Mouse (Mus musculus) forebrain, embryonic 12.5 days (tissue): Measurements from ENCODE around the gene Tmem178b. TPM values are rescaled to one million over a fixed set of nuclear protein-coding genes. Genes with fewer than 3 reads are reported as not detected.

Experiments used
- ATAC-seq: fragments of 200-750 bp; cut with Nextera tagmentation; 2 replicates; pipeline ENCODE4 v1.8.0; 2017; ENCODE audit warnings: moderate TSS enrichment; ENCODE audit not compliant: low FRiP score
- H3K27ac ChIP-seq: fragments of 300-500 bp; sonication (generic); 2 replicates; pipeline ENCODE4 v1.5.1; 2016; ENCODE audit warnings: mild to moderate bottlenecking
- H3K27me3 ChIP-seq: fragments of 300-500 bp; sonication (generic); 2 replicates; pipeline ENCODE4 v1.6.1; 2016; ENCODE audit warnings: mild to moderate bottlenecking
- H3K36me3 ChIP-seq: fragments of 300-500 bp; sonication (generic); replicated peaks from 2 replicates; pipeline ENCODE4 v1.6.1; 2016; ENCODE audit warnings: mild to moderate bottlenecking
- H3K4me1 ChIP-seq: fragments of 300-500 bp; sonication (generic); 2 replicates; pipeline ENCODE4 v1.6.1; 2016
- H3K4me2 ChIP-seq: fragments of 300-500 bp; sonication (generic); 2 replicates; pipeline ENCODE4 v1.6.1; 2016; ENCODE audit warnings: mild to moderate bottlenecking, moderate library complexity
- H3K4me3 ChIP-seq: fragments of 300-500 bp; sonication (generic); replicated peaks from 2 replicates; pipeline ENCODE4 v1.5.1; 2016; ENCODE audit warnings: mild to moderate bottlenecking
- H3K9ac ChIP-seq: fragments of 300-500 bp; sonication (generic); 2 replicates; pipeline ENCODE4 v1.6.1; 2016; ENCODE audit warnings: mild to moderate bottlenecking
- H3K9me3 ChIP-seq: fragments of 300-500 bp; sonication (generic); 2 replicates; pipeline ENCODE4 v1.6.1; 2016
- WGBS: fragments of 180-500 bp; shearing (Covaris S2); methylation state at CpG from one replicate; pipeline ENCODE4 v1.1.7; 2016; 5-methylcytosine and 5-hydroxymethylcytosine counted together
- polyA plus RNA-seq: library from polyadenylated mRNA; unstranded; fragments of >200 nt; fragmentation: Nextera tagmentation; extraction: Ambion mirVana; gene quantifications from 2 replicates; pipeline ENCODE4 v1.2.1, GENCODE M21; 2016

The Tmem178b gene
- polyA plus RNA-seq, 1 experiment from 2014 or later, result 15.5 TPM

DNA sequence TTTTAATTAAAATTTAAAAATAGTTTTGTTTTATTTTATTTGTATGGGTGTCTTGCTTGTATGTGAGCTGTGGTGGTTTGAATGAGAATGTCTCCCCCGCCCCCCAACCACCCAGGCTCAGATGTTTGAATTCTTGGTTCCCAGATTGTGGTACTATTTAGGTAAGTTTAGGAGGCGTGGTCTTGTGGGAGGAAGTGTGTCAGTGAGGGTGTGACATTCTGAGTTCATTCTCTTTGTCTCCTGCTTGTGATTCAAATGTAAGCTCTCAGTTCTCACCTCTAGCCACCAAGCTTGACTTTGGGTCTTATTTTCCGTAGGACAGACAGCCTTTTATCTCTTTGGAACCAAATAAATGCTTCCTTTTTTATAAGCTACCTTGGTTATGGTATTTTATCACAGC is 17.7 kb downstream of the Tmem178b start:
- WGBS, result 79% methylated on average over 3 of the region's 3 CpGs
- peaks cover 8% of the 10 kb centered on the region; the same call in 1 of the 2 replicates for H3K4me1 ChIP-seq
- H3K9ac ChIP-seq, result no peak overlapping the region
- H3K36me3 ChIP-seq, result no peaks in the 10 kb centered on the region
- no peak overlapping the region for H3K27ac ChIP-seq
- no peaks in the 10 kb centered on the region; the same call in 1 of the 2 replicates for H3K9me3 ChIP-seq
- ATAC-seq, result no peak
- H3K4me3 ChIP-seq, result no peak overlapping the region
- H3K4me2 ChIP-seq, result no peak overlapping the region
- H3K27me3 ChIP-seq, result no peaks in the 10 kb centered on the region

DNA sequence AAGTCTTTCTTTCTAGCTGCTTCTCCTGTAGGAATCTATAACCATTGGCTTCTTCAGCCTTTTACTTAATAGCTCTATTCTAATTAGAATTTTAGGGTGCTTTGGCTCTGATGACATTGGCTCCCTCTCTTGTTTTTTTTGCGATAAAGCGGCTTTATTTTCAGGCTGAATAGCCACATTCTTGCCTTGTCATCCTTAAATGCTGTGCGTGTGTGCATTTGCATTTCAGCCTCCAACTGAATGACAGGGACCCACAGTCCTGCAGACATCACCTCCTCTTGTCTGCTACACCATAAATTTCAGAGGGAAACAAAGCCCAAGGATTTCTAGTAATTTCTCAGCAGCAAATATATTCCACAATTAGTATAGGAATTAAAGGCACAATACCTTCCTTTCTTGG is 23.4 kb downstream of the Tmem178b start:
- Histone ChIP-seq H3K4me3 (no peak overlapping the region), H3K4me2 (no peak overlapping the region)
- no peak for ATAC-seq

DNA sequence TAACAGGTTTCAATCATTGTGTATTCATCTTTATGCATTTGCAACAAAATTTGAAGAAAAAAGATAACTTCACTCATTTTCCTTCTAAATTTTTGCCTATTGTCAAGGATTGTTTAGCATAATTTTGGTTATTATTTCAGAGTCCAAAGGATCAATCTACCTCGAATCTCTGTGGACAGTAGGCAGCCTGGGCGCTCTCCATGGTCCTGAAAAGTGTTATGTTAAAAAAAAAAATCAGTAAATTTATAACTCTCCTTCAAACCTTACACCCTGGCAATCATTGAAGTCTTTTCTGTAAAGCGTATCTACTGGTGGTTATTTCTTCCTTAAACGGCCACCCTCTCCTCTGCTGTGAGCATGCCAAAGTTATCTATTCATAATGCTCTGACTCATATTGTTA is 26.2 kb downstream of the Tmem178b start:
- H3K4me2 ChIP-seq, result no peak overlapping the region
- H3K4me1 ChIP-seq, result peaks cover 35% of the 10 kb centered on the region
- H3K4me3 ChIP-seq, result no peak overlapping the region
- 57% methylated on average over 4 of the region's 4 CpGs for WGBS
- no peaks in the 10 kb centered on the region for H3K9me3 ChIP-seq
- H3K9ac ChIP-seq, result no peak overlapping the region
- no peaks in the 10 kb centered on the region for H3K36me3 ChIP-seq
- H3K27me3 ChIP-seq, result no peaks in the 10 kb centered on the region
- no peak for ATAC-seq
- no peak overlapping the region for H3K27ac ChIP-seq

More for the DNA sequence above, 23.4 kb downstream of the Tmem178b start:
- H3K9me3 ChIP-seq, result no peaks in the 10 kb centered on the region
- 29% methylated on average over 3 of the region's 3 CpGs for WGBS
- H3K27me3 ChIP-seq, result no peaks in the 10 kb centered on the region
- H3K27ac ChIP-seq, result no peak overlapping the region
- H3K9ac ChIP-seq, result no peak overlapping the region
- H3K36me3 ChIP-seq, result no peaks in the 10 kb centered on the region
- peaks cover 23% of the 10 kb centered on the region for H3K4me1 ChIP-seq

DNA sequence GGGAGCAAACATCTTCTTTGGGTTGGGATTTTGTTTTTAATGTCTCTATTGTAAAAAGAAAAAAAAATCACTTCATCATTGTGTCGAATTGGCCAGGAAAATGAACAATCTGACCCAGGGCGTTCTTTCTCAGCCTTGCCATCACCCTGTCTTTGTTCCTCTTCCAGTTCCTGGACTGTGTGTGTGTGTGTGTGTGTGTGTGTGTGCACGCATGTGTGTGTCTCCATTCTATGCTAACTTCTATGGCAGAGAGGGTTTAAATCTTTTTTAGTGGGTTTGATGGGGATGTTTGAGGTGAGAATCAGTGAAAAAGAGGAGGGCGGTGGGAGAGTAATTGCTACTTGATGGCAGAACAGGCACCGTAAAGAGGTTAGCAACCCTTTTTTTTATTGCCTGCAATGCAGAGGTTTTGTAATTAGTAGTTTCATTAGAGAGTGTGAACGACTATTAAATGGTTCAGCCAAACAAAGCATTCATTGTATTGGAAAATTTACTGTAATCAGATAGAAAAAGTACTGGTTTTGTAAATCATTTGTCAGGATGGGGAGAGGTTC is 30.2 kb downstream of the Tmem178b start:
- Histone ChIP-seq H3K9me3 (no peaks in the 10 kb centered on the region), H3K36me3 (no peaks in the 10 kb centered on the region), H3K9ac (no peak overlapping the region), H3K4me3 (no peak overlapping the region), H3K27me3 (no peaks in the 10 kb centered on the region), H3K4me1 (peaks cover 19% of the 10 kb centered on the region), H3K4me2 (peak overlapping the region; percentile 4; the same call in 1 of the 2 replicates), H3K27ac (peak overlapping the region; percentile 69)
- peak; percentile 74; the same call in 1 of the 2 replicates for ATAC-seq
- 40% methylated on average over 6 of the region's 6 CpGs for WGBS

DNA sequence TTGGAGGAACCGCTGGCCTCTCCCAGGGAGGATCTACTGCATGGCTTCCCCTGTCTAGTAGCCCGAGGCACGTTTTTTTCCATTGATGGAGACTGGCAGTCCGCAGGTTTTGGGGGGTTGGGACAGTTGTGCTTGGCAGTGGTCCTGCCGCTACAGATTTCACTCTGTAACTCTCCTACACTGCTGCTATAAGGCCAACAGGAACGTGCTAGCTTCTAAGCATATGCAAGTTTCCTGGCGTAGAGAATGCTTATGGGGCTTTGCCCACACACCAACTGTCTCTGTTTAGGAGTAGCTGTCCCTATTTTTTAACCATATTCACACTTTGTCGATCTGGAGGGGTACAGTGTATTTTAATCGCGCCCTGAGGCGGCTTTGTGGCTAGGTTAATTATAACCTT is 30.8 kb downstream of the Tmem178b start:
- Histone ChIP-seq H3K27ac (0 out of 2 replicates have a peak overlapping the region, but pooled peaks have one; percentile 69), H3K4me2 (no peak overlapping the region), H3K4me3 (no peak overlapping the region), H3K27me3 (no peaks in the 10 kb centered on the region), H3K4me1 (peaks cover 19% of the 10 kb centered on the region), H3K9me3 (no peaks in the 10 kb centered on the region), H3K36me3 (no peaks in the 10 kb centered on the region), H3K9ac (no peak overlapping the region)
- 55% methylated on average over 11 of the region's 11 CpGs for WGBS
- ATAC-seq, result peak; percentile 66; the same call in 1 of the 2 replicates

DNA sequence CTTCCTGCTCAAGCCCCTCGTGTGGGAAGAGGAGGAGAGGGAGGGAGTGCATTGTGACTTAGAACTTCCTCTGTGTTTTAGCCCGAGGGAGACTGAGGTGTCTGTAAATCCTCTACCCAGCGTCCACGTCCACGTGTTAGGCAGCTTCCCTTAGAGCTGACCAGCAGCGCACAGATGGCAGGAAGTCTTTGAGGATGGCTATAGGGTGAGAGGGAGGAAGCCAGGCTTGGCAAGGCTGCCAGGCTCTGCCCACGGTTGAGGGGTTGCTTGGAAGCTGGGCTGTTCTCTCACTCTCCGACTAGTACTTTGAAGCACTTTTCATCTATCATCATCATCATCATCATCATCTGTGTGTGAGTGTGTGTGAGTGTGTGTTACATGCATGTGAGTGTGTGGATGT is 41.9 kb downstream of the Tmem178b start:
- no peak overlapping the region for H3K9ac ChIP-seq
- peaks cover 19% of the 10 kb centered on the region for H3K4me1 ChIP-seq
- 55% methylated on average over 8 of the region's 8 CpGs for WGBS
- H3K4me3 ChIP-seq, result no peak overlapping the region
- no peaks in the 10 kb centered on the region for H3K36me3 ChIP-seq
- H3K4me2 ChIP-seq, result no peak overlapping the region
- ATAC-seq, result no peak
- H3K9me3 ChIP-seq, result no peaks in the 10 kb centered on the region
- no peak overlapping the region for H3K27ac ChIP-seq
- no peaks in the 10 kb centered on the region for H3K27me3 ChIP-seq

DNA sequence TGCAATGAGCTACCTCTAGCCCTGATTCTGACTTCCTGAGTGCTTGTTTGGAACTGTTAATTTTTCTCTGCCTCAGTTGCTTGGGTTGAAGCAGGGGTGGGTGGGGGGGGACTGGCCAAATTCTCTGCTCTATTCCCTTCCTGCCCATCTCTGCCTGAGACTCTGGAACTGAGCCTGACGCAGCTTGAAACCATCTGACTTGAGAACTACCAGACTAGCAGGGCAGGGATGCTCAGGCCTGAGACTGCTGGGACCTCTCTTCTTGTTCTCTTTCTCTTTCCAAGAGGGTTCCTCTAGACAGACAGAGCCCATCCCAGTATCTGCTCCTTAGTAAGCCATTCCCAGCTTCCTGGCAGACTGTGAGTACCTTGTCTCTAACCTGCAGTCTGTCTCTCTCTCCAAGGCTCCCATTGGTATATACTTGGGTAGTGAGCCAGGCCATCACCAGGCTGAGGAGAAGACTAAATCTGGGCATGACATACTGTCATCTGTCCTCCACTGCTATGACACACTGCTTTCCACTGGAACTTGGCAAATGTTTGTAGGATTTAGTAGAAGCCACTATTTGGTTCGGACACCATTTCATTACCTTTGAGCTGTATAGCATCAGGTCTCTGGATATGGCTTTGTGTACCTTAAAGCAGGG is 42.7 kb downstream of the Tmem178b start:
- ATAC-seq, result no peak

DNA sequence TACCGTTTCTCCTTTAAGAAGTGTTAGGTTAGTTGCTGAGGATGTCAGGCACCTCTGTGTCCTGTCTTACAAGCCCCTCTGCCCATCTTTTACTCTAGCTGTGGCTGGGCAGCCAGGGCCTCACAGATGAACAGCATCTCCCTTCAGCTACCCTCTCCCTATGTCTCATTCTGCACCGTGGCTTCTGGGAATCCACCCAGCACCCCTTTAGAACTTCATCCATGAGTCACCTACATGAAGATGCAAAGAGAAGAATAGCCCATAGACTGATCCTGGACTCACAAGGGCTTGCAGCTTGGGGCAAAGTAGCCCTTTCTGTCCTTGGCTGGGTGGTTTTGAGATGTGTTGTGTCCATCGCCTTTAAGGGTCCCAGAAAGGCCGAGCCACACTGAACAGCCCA is 43.4 kb downstream of the Tmem178b start:
- peaks cover 19% of the 10 kb centered on the region for H3K4me1 ChIP-seq
- no peaks in the 10 kb centered on the region for H3K27me3 ChIP-seq
- ATAC-seq, result no peak
- H3K4me2 ChIP-seq, result no peak overlapping the region
- H3K4me3 ChIP-seq, result no peak overlapping the region
- no peak overlapping the region for H3K27ac ChIP-seq
- no peaks in the 10 kb centered on the region for H3K9me3 ChIP-seq
- WGBS, result 86% methylated on average over 4 of the region's 4 CpGs
- H3K36me3 ChIP-seq, result no peaks in the 10 kb centered on the region
- H3K9ac ChIP-seq, result no peak overlapping the region

More for the DNA sequence above, 42.7 kb downstream of the Tmem178b start:
- H3K27ac ChIP-seq, result no peak overlapping the region
- no peak overlapping the region for H3K4me3 ChIP-seq
- no peak overlapping the region for H3K4me2 ChIP-seq
- peaks cover 19% of the 10 kb centered on the region for H3K4me1 ChIP-seq
- no peaks in the 10 kb centered on the region for H3K36me3 ChIP-seq
- H3K9me3 ChIP-seq, result no peaks in the 10 kb centered on the region
- H3K27me3 ChIP-seq, result no peaks in the 10 kb centered on the region
- WGBS, result 97% methylated on average over 2 of the region's 2 CpGs
- no peak overlapping the region for H3K9ac ChIP-seq

DNA sequence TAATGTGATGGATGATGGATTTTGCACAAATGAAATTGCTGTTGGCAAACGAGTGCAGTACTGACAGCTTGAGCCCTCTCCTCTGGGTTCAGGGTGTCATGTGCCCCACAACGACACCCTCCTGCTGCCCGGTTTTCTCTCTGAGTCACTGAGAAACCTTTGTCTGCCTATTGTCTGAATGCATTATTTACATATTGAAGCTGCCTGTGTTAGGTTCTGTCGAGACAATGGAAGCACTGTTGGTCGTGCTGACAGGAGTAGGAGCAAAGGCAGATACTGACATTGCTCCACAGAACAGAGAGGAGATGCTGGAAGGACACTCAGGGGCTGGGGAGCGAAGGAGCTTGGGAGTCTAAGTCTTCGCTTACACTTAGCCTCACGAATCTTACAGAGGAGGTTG is 44.2 kb downstream of the Tmem178b start:
- 34% methylated on average over 8 of the region's 8 CpGs for WGBS
- Histone ChIP-seq H3K4me1 (peaks cover 19% of the 10 kb centered on the region), H3K27ac (no peak overlapping the region), H3K4me3 (no peak overlapping the region), H3K9me3 (no peaks in the 10 kb centered on the region), H3K27me3 (no peaks in the 10 kb centered on the region), H3K9ac (no peak overlapping the region), H3K36me3 (no peaks in the 10 kb centered on the region), H3K4me2 (no peak overlapping the region)
- ATAC-seq, result no peak

DNA sequence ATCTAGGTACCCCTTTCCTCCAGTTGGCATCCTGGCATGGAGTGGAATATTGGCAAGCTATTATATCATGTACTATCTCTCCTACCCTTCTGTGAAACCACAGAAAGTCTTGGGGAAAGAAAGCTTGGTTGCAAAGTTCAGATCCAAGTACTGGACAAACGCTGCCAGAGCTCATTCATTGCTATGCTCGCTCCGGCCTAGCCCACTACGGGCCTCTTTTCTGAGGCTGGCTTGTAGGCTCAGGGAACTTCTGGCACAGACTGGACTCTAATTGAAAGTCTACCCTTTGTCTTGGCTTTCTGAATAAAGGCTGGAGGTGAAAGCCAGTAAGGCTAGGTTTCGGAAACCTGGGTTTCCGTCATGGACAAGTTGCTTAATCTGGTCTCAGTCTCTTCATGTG is 44.7 kb downstream of the Tmem178b start:
- 83% methylated on average over 6 of the region's 6 CpGs for WGBS
- no peak overlapping the region for H3K9ac ChIP-seq

DNA sequence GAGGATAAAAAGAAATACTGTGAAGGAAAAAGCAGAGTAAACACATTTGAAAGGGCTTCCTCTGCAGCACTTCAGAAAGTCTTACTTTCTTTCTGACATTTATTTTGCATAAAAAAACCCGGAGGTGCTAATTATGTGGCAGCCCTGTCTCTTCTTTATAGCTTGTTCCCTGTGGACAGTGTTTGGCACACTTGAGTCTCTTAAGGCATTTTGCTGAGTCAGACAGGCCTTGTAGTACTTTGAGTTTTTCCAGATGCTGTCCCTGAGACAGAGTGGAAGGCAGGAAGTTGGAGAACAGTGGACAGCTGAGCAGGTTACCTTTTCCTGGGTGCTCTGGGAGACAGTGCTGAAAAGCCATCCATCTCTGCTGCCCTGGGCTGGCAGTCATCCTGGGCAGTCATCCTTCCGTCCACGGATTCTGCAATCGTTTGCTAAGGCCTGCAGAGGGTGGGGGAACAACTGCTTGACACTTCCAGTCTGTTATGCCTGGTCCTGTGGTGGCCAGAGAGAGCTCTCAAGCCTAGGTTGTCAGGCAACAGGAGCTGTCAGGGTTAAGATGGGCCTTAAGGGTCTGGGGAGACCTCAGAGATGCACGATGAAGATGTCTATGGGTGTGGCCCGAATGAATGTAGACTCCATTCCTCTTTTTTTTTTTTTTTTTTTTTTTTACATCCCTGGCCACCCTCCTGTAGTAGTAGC is 46.1 kb downstream of the Tmem178b start:
- no peak overlapping the region for H3K27ac ChIP-seq
- H3K27me3 ChIP-seq, result no peaks in the 10 kb centered on the region
- no peak overlapping the region for H3K4me2 ChIP-seq
- H3K36me3 ChIP-seq, result no peaks in the 10 kb centered on the region
- ATAC-seq, result no peak
- H3K9me3 ChIP-seq, result no peaks in the 10 kb centered on the region
- H3K9ac ChIP-seq, result no peak overlapping the region
- 85% methylated on average over 6 of the region's 6 CpGs for WGBS
- no peak overlapping the region for H3K4me3 ChIP-seq
- H3K4me1 ChIP-seq, result peaks cover 19% of the 10 kb centered on the region

More for the DNA sequence above, 44.7 kb downstream of the Tmem178b start:
- H3K27ac ChIP-seq, result no peak overlapping the region
- no peaks in the 10 kb centered on the region for H3K36me3 ChIP-seq
- no peak for ATAC-seq
- no peaks in the 10 kb centered on the region for H3K27me3 ChIP-seq
- H3K4me3 ChIP-seq, result no peak overlapping the region
- H3K9me3 ChIP-seq, result no peaks in the 10 kb centered on the region
- peaks cover 19% of the 10 kb centered on the region for H3K4me1 ChIP-seq
- H3K4me2 ChIP-seq, result no peak overlapping the region

DNA sequence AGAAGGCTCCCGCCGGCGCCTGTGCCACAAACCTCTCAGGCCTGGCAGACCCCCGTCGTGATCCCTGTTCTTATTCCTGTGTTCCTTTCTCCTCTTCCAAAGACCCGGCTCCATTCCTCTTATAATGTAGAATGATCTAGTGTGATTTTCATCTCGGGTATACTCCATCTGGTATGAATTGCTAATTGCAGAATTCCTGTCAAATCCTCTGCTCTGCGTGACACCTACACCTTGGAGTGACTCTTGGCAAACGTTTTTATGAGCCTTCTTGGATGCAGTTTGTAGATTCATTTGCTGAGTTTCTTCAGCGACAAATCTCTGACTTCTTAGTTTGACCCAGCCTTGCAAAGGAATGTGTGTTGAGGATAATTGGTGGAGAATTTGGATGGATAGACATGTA is 53.4 kb downstream of the Tmem178b start:
- H3K9ac ChIP-seq, result no peak overlapping the region
- no peaks in the 10 kb centered on the region for H3K27me3 ChIP-seq
- H3K4me3 ChIP-seq, result no peak overlapping the region
- H3K36me3 ChIP-seq, result no peaks in the 10 kb centered on the region
- no peaks in the 10 kb centered on the region for H3K9me3 ChIP-seq
- 92% methylated on average over 10 of the region's 10 CpGs for WGBS
- no peak overlapping the region for H3K27ac ChIP-seq
- peaks cover 7% of the 10 kb centered on the region; the same call in 1 of the 2 replicates for H3K4me1 ChIP-seq
- ATAC-seq, result no peak
- H3K4me2 ChIP-seq, result no peak overlapping the region
